ENCODE assay signal across 8 mouse cellular contexts in genomic region chr8:61479506-61480214, GRCm38 (mm10). TPM values are rescaled to one million over a fixed set of nuclear protein-coding genes. Genes with fewer than 3 reads are reported as not detected.
DNase-seq lines count a peak whose midpoint lies in the region; ATAC-seq and TF ChIP-seq lines count a peak whose summit lies in the region.

No protein-coding gene starts in this region.

- DNase-seq in B cell, adult 2 months: peak; percentile 58 to 66
- DNase-seq in ZHBTc4 (ENCODE audit: low read depth, low spot score): peak; percentile 90
- peak; percentile 56 for DNase-seq in forebrain, embryonic 10.5 days (ENCODE audit: extremely low spot score, low spot score)
- DNase-seq in heart, postnatal 25 days (ENCODE audit: low spot score): peak; percentile 8
- DNase-seq in kidney, postnatal 36 days: peak; percentile 77 to 83
- DNase-seq in liver, embryonic 14.5 days (ENCODE audit: low read depth in 3 of 3, low spot score in 3 of 3): peak in 1 of 3 experiments; percentile 4
- peak; percentile 61 for DNase-seq in thymus, adult 2 months

- H3K4me3 ChIP-seq in forebrain, embryonic 10.5 days: no peak overlapping the region
- no peak overlapping the region for H3K4me3 ChIP-seq in liver, embryonic 14.5 days (ENCODE audit: insufficient read depth in 1 of 2, low read depth in 2 of 2, low read length in 2 of 2)
- no peak overlapping the region for H3K4me3 ChIP-seq in neural tube, embryonic 12.5 days
- no peak overlapping the region for H3K4me3 ChIP-seq in thymus, adult 2 months (ENCODE audit: control insufficient read depth, insufficient read depth, low read length)

- peak; percentile 63 for TF ChIP-seq CTCF in liver, embryonic 14.5 days (IDR thresholded peaks at IDR 0.05; ENCODE audit: low read depth)
- peak; percentile 71; the same call in 1 of the 2 replicates for TF ChIP-seq CTCF in thymus, adult 2 months (IDR thresholded peaks at IDR 0.05; ENCODE audit: borderline replicate concordance, control insufficient read depth, extremely low read depth, insufficient read depth, low read length, poor library complexity)

- no peaks in the 10 kb centered on the region for H3K9me3 ChIP-seq in forebrain, embryonic 10.5 days
- no peaks in the 10 kb centered on the region for H3K9me3 ChIP-seq in liver, embryonic 14.5 days (ENCODE audit: control insufficient read depth, low read length)
- H3K9me3 ChIP-seq in neural tube, embryonic 12.5 days: no peaks in the 10 kb centered on the region

- no peaks in the 10 kb centered on the region for H3K27me3 ChIP-seq in forebrain, embryonic 10.5 days (ENCODE audit: poor library complexity, severe bottlenecking)
- no peaks in the 10 kb centered on the region for H3K27me3 ChIP-seq in liver, embryonic 14.5 days (ENCODE audit: control insufficient read depth, insufficient read depth, low read length)
- H3K27me3 ChIP-seq in neural tube, embryonic 12.5 days (replicated peaks): no peaks in the 10 kb centered on the region
- H3K27me3 ChIP-seq in thymus, adult 2 months (ENCODE audit: control insufficient read depth, insufficient read depth, low read length): no peaks in the 10 kb centered on the region

- H3K27ac ChIP-seq in forebrain, embryonic 10.5 days: peak overlapping the region; percentile 60; the same call in 1 of the 2 replicates
- no peak overlapping the region for H3K27ac ChIP-seq in liver, embryonic 14.5 days
- no peak overlapping the region for H3K27ac ChIP-seq in neural tube, embryonic 12.5 days
- no peak overlapping the region for H3K27ac ChIP-seq in thymus, adult 2 months (ENCODE audit: control insufficient read depth, insufficient read depth, low read length)

- peaks cover 10% of the 10 kb centered on the region for H3K4me1 ChIP-seq in forebrain, embryonic 10.5 days
- H3K4me1 ChIP-seq in liver, embryonic 14.5 days (replicated peaks; ENCODE audit: control insufficient read depth in 2 of 2, insufficient read depth in 2 of 2, low read length in 1 of 2): no peaks in the 10 kb centered on the region
- H3K4me1 ChIP-seq in neural tube, embryonic 12.5 days: no peaks in the 10 kb centered on the region
- H3K4me1 ChIP-seq in thymus, adult 2 months (replicated peaks; ENCODE audit: control insufficient read depth, insufficient read depth, low read length): no peaks in the 10 kb centered on the region

- H3K9ac ChIP-seq in liver, embryonic 14.5 days (replicated peaks): no peak overlapping the region
- H3K9ac ChIP-seq in neural tube, embryonic 12.5 days: no peak overlapping the region

- ATAC-seq in liver, embryonic 14.5 days (ENCODE audit: insufficient read depth): no peak
- ATAC-seq in neural tube, embryonic 12.5 days (ENCODE audit: low FRiP score, low read depth): peak; percentile 63; the same call in 1 of the 2 replicates

- no peak for TF ChIP-seq POLR2A in thymus, adult 2 months (IDR thresholded peaks at IDR 0.05; ENCODE audit: control insufficient read depth, extremely low read depth, insufficient read depth, low read length, poor library complexity)

- no peak overlapping the region for H3K4me2 ChIP-seq in liver, embryonic 14.5 days (ENCODE audit: low read depth)
- H3K4me2 ChIP-seq in neural tube, embryonic 12.5 days (replicated peaks): no peak overlapping the region

- intact Hi-C loops in heart, postnatal 25 days (cut with DNase I): loop anchor here (5.0 to 10.0 kb wide), 3 partner anchors 82 to 855 kb away; no protein-coding TSS in a partner anchor

- 56% methylated on average over 11 of the region's 11 CpGs for WGBS in forebrain, embryonic 10.5 days
- 54% methylated on average over 10 of the region's 11 CpGs for WGBS in liver, embryonic 14.5 days (ENCODE audit: insufficient replicate concordance)
- WGBS in neural tube, embryonic 12.5 days: 57% methylated on average over 10 of the region's 11 CpGs
- WGBS in thymus, adult 2 months: 59% methylated on average over 11 of the region's 11 CpGs

- TF ChIP-seq EP300 in liver, embryonic 14.5 days (IDR thresholded peaks at IDR 0.05; ENCODE audit: low read depth): no peak

- no peaks in the 10 kb centered on the region for H3K36me3 ChIP-seq in forebrain, embryonic 10.5 days (replicated peaks)
- H3K36me3 ChIP-seq in liver, embryonic 14.5 days (replicated peaks; ENCODE audit: control insufficient read depth, insufficient read depth, low read depth): no peaks in the 10 kb centered on the region
- H3K36me3 ChIP-seq in neural tube, embryonic 12.5 days: no peaks in the 10 kb centered on the region
- no peaks in the 10 kb centered on the region for H3K36me3 ChIP-seq in thymus, adult 2 months (ENCODE audit: control insufficient read depth, insufficient read depth, low read length)

RNA-seq across cellular contexts. Expression of gene Cbr4, which starts 7.9 kb away (rescaled TPM):
- polyA plus RNA-seq in forebrain, embryonic 10.5 days (2016; fragmentation: Nextera tagmentation; extraction: Ambion mirVana): 30.2 and 32.4 TPM in 2 replicates
- 10 to 100 TPM; 69.8 to 80.8 TPM for total RNA-seq in heart, postnatal 25 days (2021)
- polyA plus RNA-seq in liver, embryonic 14.5 days (2012; rRNA removed): 3.1 and 7.8 TPM in 2 replicates
- polyA plus RNA-seq in liver, embryonic 14.5 days (2014; fragmentation: Nextera tagmentation; extraction: Ambion mirVana): 25.5 and 28.1 TPM in 2 replicates
- polyA plus RNA-seq in neural tube, embryonic 12.5 days (2016; fragmentation: Nextera tagmentation; extraction: Ambion mirVana): 22.2 and 28.8 TPM in 2 replicates
- polyA plus RNA-seq in thymus, adult 2 months (2012; rRNA removed): 5.2 and 5.6 TPM in 2 replicates
